Mouse (Mus musculus) midbrain, embryonic 10.5 days (tissue): ENCODE data around the gene Pjvk. TPM values are rescaled to one million over a fixed set of nuclear protein-coding genes. Genes with fewer than 3 reads are reported as not detected.

Experiments
- DNase-seq: peaks from one replicate; pipeline ENCODE4 v3.0.0-alpha.2; 2017; ENCODE audit warnings: low spot score
- H3K27ac ChIP-seq: fragments of 300-500 bp; sonication (generic); replicated peaks from 2 replicates; pipeline ENCODE4 v1.5.1; 2016; ENCODE audit warnings: mild to moderate bottlenecking
- H3K27me3 ChIP-seq: fragments of 300-500 bp; sonication (generic); 2 replicates; pipeline ENCODE4 v1.6.1; 2016; ENCODE audit warnings: low read depth, mild to moderate bottlenecking; ENCODE audit not compliant: poor library complexity, severe bottlenecking
- H3K36me3 ChIP-seq: fragments of 300-500 bp; sonication (generic); 2 replicates; pipeline ENCODE4 v1.6.1; 2016; ENCODE audit warnings: mild to moderate bottlenecking, moderate library complexity
- H3K4me1 ChIP-seq: fragments of 300-500 bp; sonication (generic); 2 replicates; pipeline ENCODE4 v1.6.1; 2016
- H3K4me3 ChIP-seq: fragments of 300-500 bp; sonication (generic); 2 replicates; pipeline ENCODE4 v1.5.1; 2016; ENCODE audit warnings: mild to moderate bottlenecking, moderate library complexity
- H3K9me3 ChIP-seq: fragments of 300-500 bp; sonication (generic); replicated peaks from 2 replicates; pipeline ENCODE4 v1.6.1; 2016; ENCODE audit warnings: mild to moderate bottlenecking
- WGBS: fragments of 180-500 bp; shearing (Covaris S2); methylation state at CpG from one replicate; pipeline ENCODE4 v1.1.7; 2016; 5-methylcytosine and 5-hydroxymethylcytosine counted together
- polyA plus RNA-seq: library from polyadenylated mRNA; unstranded; fragments of >200 nt; fragmentation: Nextera tagmentation; extraction: Ambion mirVana; gene quantifications from 2 replicates; pipeline ENCODE4 v1.2.1, GENCODE M21; 2016

The Pjvk gene
- polyA plus RNA-seq, 1 experiment from 2014 or later = 0.69 TPM

GRCm38 (mm10) chr2:76695290-76695689 lies 47.0 kb downstream of the Pjvk start:
- H3K27me3 ChIP-seq = no peaks in the 10 kb centered on the region
- no peak overlapping the region for H3K4me3 ChIP-seq
- H3K27ac ChIP-seq = no peak overlapping the region
- DNase-seq = no peak
- no peaks in the 10 kb centered on the region for H3K4me1 ChIP-seq
- peaks cover 77% of the 10 kb centered on the region for H3K36me3 ChIP-seq
- no peaks in the 10 kb centered on the region for H3K9me3 ChIP-seq
- 90% methylated on average over 6 of the region's 6 CpGs for WGBS

- no peak overlapping the region for H3K4me3 ChIP-seq
- H3K9me3 ChIP-seq = no peaks in the 10 kb centered on the region
- peaks cover 10% of the 10 kb centered on the region for H3K36me3 ChIP-seq
- DNase-seq = no peak
- WGBS = 91% methylated on average over 3 of the region's 3 CpGs
- no peak overlapping the region for H3K27ac ChIP-seq
- H3K4me1 ChIP-seq = no peaks in the 10 kb centered on the region
- H3K27me3 ChIP-seq = no peaks in the 10 kb centered on the region
Measured at GRCm38 (mm10) chr2:76702188-76702587, 53.9 kb downstream of the Pjvk start.

GRCm38 (mm10) chr2:76702751-76703150 lies 54.5 kb downstream of the Pjvk start:
- H3K27ac ChIP-seq = no peak overlapping the region
- no peaks in the 10 kb centered on the region for H3K9me3 ChIP-seq
- H3K36me3 ChIP-seq = peaks cover 5% of the 10 kb centered on the region
- H3K4me3 ChIP-seq = no peak overlapping the region
- DNase-seq = no peak
- H3K4me1 ChIP-seq = no peaks in the 10 kb centered on the region
- WGBS = 89% methylated on average over 5 of the region's 5 CpGs
- no peaks in the 10 kb centered on the region for H3K27me3 ChIP-seq

- 91% methylated on average over 13 of the region's 13 CpGs for whole genome bisulfite sequencing
Measured at GRCm38 (mm10) chr2:76705655-76706054, 57.4 kb downstream of the Pjvk start.

More at GRCm38 (mm10) chr2:76705655-76706054, 57.4 kb downstream of the Pjvk start:
- no peak overlapping the region for H3K27ac ChIP-seq
- H3K27me3 ChIP-seq = no peaks in the 10 kb centered on the region
- H3K36me3 ChIP-seq = peaks cover 16% of the 10 kb centered on the region
- H3K9me3 ChIP-seq = peaks cover 15% of the 10 kb centered on the region
- no peak overlapping the region for H3K4me3 ChIP-seq
- H3K4me1 ChIP-seq = no peaks in the 10 kb centered on the region
- no peak for DNase-seq

Other genes with a start within 250 kb of the Pjvk start
- 10.8 and 11.0 TPM in 2 replicates for gene Osbpl6, start 242.0 kb upstream of the Pjvk start, polyA plus RNA-seq
- 83.7 and 86.8 TPM in 2 replicates for gene Prkra, start 461 bp upstream of the Pjvk start, polyA plus RNA-seq
- 12.1 and 15.5 TPM in 2 replicates for gene Fkbp7, start 24.6 kb downstream of the Pjvk start, polyA plus RNA-seq
- gene Plekha3, start 26.8 kb downstream of the Pjvk start, polyA plus RNA-seq = 4.9 and 6.2 TPM in 2 replicates